Mouse (Mus musculus) gastrocnemius, postnatal 25 days (tissue): Measurements from ENCODE around the gene Abca4. TPM values are rescaled to one million over a fixed set of nuclear protein-coding genes. Genes with fewer than 3 reads are reported as not detected.
"Not testable (repeated sequence)": the region's sequence is repeated elsewhere in the genome, so short reads cannot be mapped to it uniquely, and the experiment has no call there.

ENCODE experiments used
- DNase-seq: peaks from one replicate; pipeline ENCODE4 v3.0.0; 2022
- total RNA-seq, 2 experiments: library from RNA; stranded (reverse); gene quantifications; 1 replicate in 1 of 2; 2 replicates in 1 of 2; pipeline ENCODE4 v1.2.3; 2021

Gene Abca4
- total RNA-seq, 2 experiments from 2014 or later = 0.64 to 1.1 TPM

GRCm38 (mm10) chr3:122058439-122059198, 14.4 kb downstream of the Abca4 start:
- DNase-seq = no peak

GRCm38 (mm10) chr3:122062586-122062985, 18.3 kb downstream of the Abca4 start:
- DNase-seq = no peak

GRCm38 (mm10) chr3:122064556-122065410, 20.5 kb downstream of the Abca4 start:
- peak; percentile 22 for DNase-seq

GRCm38 (mm10) chr3:122071769-122072168, 27.5 kb downstream of the Abca4 start:
- no peak for DNase-seq

- DNase-seq = no peak
These were observed 28.7 kb downstream of the Abca4 start for GRCm38 (mm10) chr3:122072646-122073571.

GRCm38 (mm10) chr3:122073595-122073994, 29.4 kb downstream of the Abca4 start:
- no peak for DNase-seq

GRCm38 (mm10) chr3:122074334-122074733, 30.1 kb downstream of the Abca4 start:
- DNase-seq = no peak

GRCm38 (mm10) chr3:122078141-122078540, 33.9 kb downstream of the Abca4 start:
- peak; percentile 37 for DNase-seq

- no peak for DNase-seq
These were observed 34.9 kb downstream of the Abca4 start for GRCm38 (mm10) chr3:122079172-122079571.

GRCm38 (mm10) chr3:122081634-122082033, 37.4 kb downstream of the Abca4 start:
- not testable (repeated sequence) for DNase-seq

- no peak for DNase-seq
These were observed 38.1 kb downstream of the Abca4 start for GRCm38 (mm10) chr3:122082338-122082737.

- no peak for DNase-seq
These were observed 41.1 kb downstream of the Abca4 start for GRCm38 (mm10) chr3:122085157-122085989.

- DNase-seq = peak; percentile 64
These were observed 43.9 kb downstream of the Abca4 start for GRCm38 (mm10) chr3:122088054-122088681.

- DNase-seq = no peak
These were observed 46.1 kb downstream of the Abca4 start for GRCm38 (mm10) chr3:122090338-122090737.

GRCm38 (mm10) chr3:122099713-122100112, 55.5 kb downstream of the Abca4 start:
- DNase-seq = no peak

- no peak for DNase-seq
These were observed 57.8 kb downstream of the Abca4 start for GRCm38 (mm10) chr3:122102091-122102490.

GRCm38 (mm10) chr3:122103864-122104808, 59.9 kb downstream of the Abca4 start:
- DNase-seq = peak; percentile 73

GRCm38 (mm10) chr3:122106920-122107319, 62.7 kb downstream of the Abca4 start:
- DNase-seq = no peak

GRCm38 (mm10) chr3:122107643-122108194, 63.5 kb downstream of the Abca4 start:
- DNase-seq = no peak
